Mouse (Mus musculus) kidney, adult 18-20 months (tissue): Measurements from ENCODE around the gene Mybpc2.

Experiments
- DNase-seq: peaks from one replicate; pipeline ENCODE4 v3.0.0; 2021

Gene Mybpc2

GRCm38 (mm10) chr7:44521710-44522109 lies 2.7 kb downstream of the Mybpc2 start:
- DNase-seq, result peak; percentile 73

GRCm38 (mm10) chr7:44520990-44521389 lies 3.5 kb downstream of the Mybpc2 start:
- DNase-seq, result no peak

GRCm38 (mm10) chr7:44519240-44519913 lies 5.1 kb downstream of the Mybpc2 start:
- DNase-seq, result no peak

- DNase-seq, result no peak
Observed at GRCm38 (mm10) chr7:44507491-44507890, 17.0 kb downstream of the Mybpc2 start.

GRCm38 (mm10) chr7:44501563-44502115 lies 22.8 kb downstream of the Mybpc2 start:
- peak; percentile 71 for DNase-seq

- no peak for DNase-seq
Observed at GRCm38 (mm10) chr7:44500046-44500445, 24.4 kb downstream of the Mybpc2 start.

GRCm38 (mm10) chr7:44498922-44499321 lies 25.5 kb downstream of the Mybpc2 start:
- DNase-seq, result no peak

GRCm38 (mm10) chr7:44497361-44498055 lies 26.9 kb downstream of the Mybpc2 start:
- no peak for DNase-seq

GRCm38 (mm10) chr7:44496771-44497109 lies 27.7 kb downstream of the Mybpc2 start:
- DNase-seq, result no peak

- DNase-seq, result peak; percentile 98
Observed at GRCm38 (mm10) chr7:44495992-44496770, 28.3 kb downstream of the Mybpc2 start, which contains the start of the genes Emc10 and Fam71e1. TSS of gene Emc10 (minus strand) at chr7:44496529. TSS of gene Fam71e1 (plus strand) at chr7:44496581.

GRCm38 (mm10) chr7:44495086-44495485 lies 29.4 kb downstream of the Mybpc2 start:
- DNase-seq, result no peak

GRCm38 (mm10) chr7:44494681-44495080 lies 29.8 kb downstream of the Mybpc2 start:
- DNase-seq, result no peak

- DNase-seq, result no peak
Observed at GRCm38 (mm10) chr7:44492166-44492826, 32.2 kb downstream of the Mybpc2 start.

- no peak for DNase-seq
Observed at GRCm38 (mm10) chr7:44491391-44491790, 33.1 kb downstream of the Mybpc2 start.

- DNase-seq, result no peak
Observed at GRCm38 (mm10) chr7:44490281-44490680, 34.2 kb downstream of the Mybpc2 start.

- DNase-seq, result no peak
Observed at GRCm38 (mm10) chr7:44488545-44488944, 35.9 kb downstream of the Mybpc2 start.

GRCm38 (mm10) chr7:44487936-44488335 lies 36.5 kb downstream of the Mybpc2 start:
- no peak for DNase-seq

GRCm38 (mm10) chr7:44486927-44487575 lies 37.4 kb downstream of the Mybpc2 start:
- DNase-seq, result no peak

- no peak for DNase-seq
Observed at GRCm38 (mm10) chr7:44485572-44486195, 38.8 kb downstream of the Mybpc2 start.

- peak; percentile 80 for DNase-seq
Observed at GRCm38 (mm10) chr7:44484841-44485571, 39.5 kb downstream of the Mybpc2 start.

- DNase-seq, result no peak
Observed at GRCm38 (mm10) chr7:44484109-44484508, 40.3 kb downstream of the Mybpc2 start.
